Mouse (Mus musculus) neural tube, embryonic 12.5 days (tissue): Measurements from ENCODE around the gene Gas7. TPM values are rescaled to one million over a fixed set of nuclear protein-coding genes. Genes with fewer than 3 reads are reported as not detected.

ENCODE experiments used
- ATAC-seq: fragments of 200-750 bp; cut with Nextera tagmentation; 2 replicates; pipeline ENCODE4 v1.8.0; 2017; ENCODE audit warnings: low read depth, mild to moderate bottlenecking, moderate TSS enrichment, moderate library complexity; ENCODE audit not compliant: low FRiP score
- H3K27ac ChIP-seq: fragments of 300-500 bp; sonication (generic); 2 replicates; pipeline ENCODE4 v1.5.1; 2016
- H3K27me3 ChIP-seq: fragments of 300-500 bp; sonication (generic); replicated peaks from 2 replicates; pipeline ENCODE4 v1.6.1; 2016; ENCODE audit warnings: mild to moderate bottlenecking
- H3K36me3 ChIP-seq: fragments of 300-500 bp; sonication (generic); 2 replicates; pipeline ENCODE4 v1.6.1; 2016; ENCODE audit warnings: mild to moderate bottlenecking
- H3K4me1 ChIP-seq: fragments of 300-500 bp; sonication (generic); 2 replicates; pipeline ENCODE4 v1.6.1; 2016
- H3K4me2 ChIP-seq: fragments of 300-500 bp; sonication (generic); replicated peaks from 2 replicates; pipeline ENCODE4 v1.6.1; 2016; ENCODE audit warnings: mild to moderate bottlenecking
- H3K4me3 ChIP-seq: fragments of 300-500 bp; sonication (generic); 2 replicates; pipeline ENCODE4 v1.5.1; 2016
- H3K9ac ChIP-seq: fragments of 300-500 bp; sonication (generic); 2 replicates; pipeline ENCODE4 v1.6.1; 2016; ENCODE audit warnings: mild to moderate bottlenecking
- H3K9me3 ChIP-seq: fragments of 300-500 bp; sonication (generic); 2 replicates; pipeline ENCODE4 v1.6.1; 2016; ENCODE audit warnings: mild to moderate bottlenecking
- WGBS: fragments of 180-500 bp; shearing (Covaris S2); methylation state at CpG from one replicate; pipeline ENCODE4 v1.1.7; 2016; 5-methylcytosine and 5-hydroxymethylcytosine counted together
- polyA plus RNA-seq: library from polyadenylated mRNA; unstranded; fragments of >200 nt; fragmentation: Nextera tagmentation; extraction: Ambion mirVana; gene quantifications from 2 replicates; pipeline ENCODE4 v1.2.1, GENCODE M21; 2016

The Gas7 gene
- polyA plus RNA-seq, 1 experiment from 2014 or later: 4.5 TPM

DNA sequence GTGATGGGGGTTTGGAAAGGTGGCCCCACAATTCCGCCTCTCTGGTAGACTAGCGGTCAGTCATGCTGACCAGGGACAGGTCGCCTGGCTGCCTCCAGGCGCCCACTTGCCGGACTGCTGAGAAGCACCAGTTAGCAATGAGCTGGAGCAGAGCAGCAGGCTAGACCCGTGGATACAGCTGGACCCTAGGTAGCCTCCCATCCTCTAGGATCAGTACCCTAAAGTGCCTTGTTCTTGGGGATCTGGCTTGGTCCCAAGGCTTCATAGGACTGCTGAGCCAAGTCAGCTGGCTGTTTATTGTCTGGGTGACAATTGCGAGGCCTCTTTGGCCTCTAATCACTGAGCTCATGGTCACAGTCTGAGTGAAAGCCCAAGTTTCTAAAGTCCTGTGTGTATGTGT, 792 bp downstream of the Gas7 start:
- no peaks in the 10 kb centered on the region for H3K36me3 ChIP-seq
- H3K4me1 ChIP-seq: no peaks in the 10 kb centered on the region
- H3K4me3 ChIP-seq: peak overlapping the region; percentile 66
- WGBS: 10% methylated on average over 7 of the region's 7 CpGs
- H3K27me3 ChIP-seq: peaks cover 19% of the 10 kb centered on the region
- ATAC-seq: no peak
- no peak overlapping the region for H3K27ac ChIP-seq
- no peaks in the 10 kb centered on the region for H3K9me3 ChIP-seq
- H3K4me2 ChIP-seq: peak overlapping the region; percentile 99
- peak overlapping the region; percentile 68 for H3K9ac ChIP-seq

DNA sequence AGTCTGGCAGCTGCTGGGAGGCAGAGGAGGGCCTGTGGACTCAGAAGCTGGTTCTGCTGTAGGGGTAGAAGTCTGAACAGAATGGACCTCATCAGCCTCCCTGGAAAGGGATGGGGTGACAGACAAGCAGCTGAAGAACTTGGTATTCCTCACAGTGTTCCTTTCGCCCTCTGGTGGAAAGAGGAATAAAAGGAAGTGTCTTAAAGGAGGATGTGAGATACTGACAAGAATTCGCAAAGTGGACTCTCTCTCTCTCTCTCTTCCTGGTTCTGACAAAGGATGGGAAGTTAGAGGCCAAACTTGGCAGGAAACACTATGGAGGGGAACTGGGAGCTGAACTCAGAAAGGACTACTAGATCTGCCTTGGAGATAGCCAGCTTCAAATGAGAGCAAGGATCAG, 2.9 kb downstream of the Gas7 start:
- no peaks in the 10 kb centered on the region for H3K9me3 ChIP-seq
- no peak overlapping the region for H3K27ac ChIP-seq
- ATAC-seq: no peak
- no peak overlapping the region for H3K4me3 ChIP-seq
- peaks cover 16% of the 10 kb centered on the region for H3K27me3 ChIP-seq
- H3K4me1 ChIP-seq: no peaks in the 10 kb centered on the region
- no peaks in the 10 kb centered on the region for H3K36me3 ChIP-seq
- no peak overlapping the region for H3K9ac ChIP-seq
- WGBS: 34% methylated on average over 2 of the region's 2 CpGs
- no peak overlapping the region for H3K4me2 ChIP-seq

DNA sequence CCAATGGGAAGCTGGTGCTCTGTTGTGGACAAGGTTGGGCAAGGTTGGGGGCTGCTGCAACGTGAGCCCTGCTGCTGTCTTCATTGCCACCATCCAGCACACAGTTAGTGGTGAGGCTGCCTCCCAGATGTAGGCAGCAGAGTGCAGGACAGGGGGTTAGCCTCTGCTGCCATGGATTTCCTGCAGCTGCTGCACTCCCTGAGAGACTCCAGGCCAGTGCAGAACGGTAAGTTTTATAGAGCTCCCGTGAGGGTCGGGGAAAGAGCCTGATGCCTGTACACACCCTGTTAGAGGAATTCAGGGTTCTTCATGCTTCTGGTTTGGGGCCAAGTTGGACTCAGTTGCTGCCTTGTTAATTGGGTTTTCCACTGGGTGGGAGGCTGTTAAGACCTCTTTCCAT, 11.9 kb downstream of the Gas7 start:
- Histone ChIP-seq H3K36me3 (no peaks in the 10 kb centered on the region), H3K9ac (no peak overlapping the region), H3K4me1 (no peaks in the 10 kb centered on the region), H3K4me2 (no peak overlapping the region), H3K27ac (no peak overlapping the region), H3K4me3 (no peak overlapping the region), H3K27me3 (no peaks in the 10 kb centered on the region), H3K9me3 (no peaks in the 10 kb centered on the region)
- ATAC-seq: no peak
- WGBS: 59% methylated on average over 4 of the region's 4 CpGs

- H3K4me2 ChIP-seq: no peak overlapping the region
- ATAC-seq: no peak
- no peak overlapping the region for H3K4me3 ChIP-seq
- no peak overlapping the region for H3K9ac ChIP-seq
- no peaks in the 10 kb centered on the region for H3K27me3 ChIP-seq
- no peaks in the 10 kb centered on the region for H3K36me3 ChIP-seq
- 80% methylated on average over 7 of the region's 7 CpGs for WGBS
- H3K9me3 ChIP-seq: no peaks in the 10 kb centered on the region
- no peak overlapping the region for H3K27ac ChIP-seq
- no peaks in the 10 kb centered on the region for H3K4me1 ChIP-seq
These were observed 13.6 kb downstream of the Gas7 start for GRCm38 (mm10) chr11:67468846-67469245.

DNA sequence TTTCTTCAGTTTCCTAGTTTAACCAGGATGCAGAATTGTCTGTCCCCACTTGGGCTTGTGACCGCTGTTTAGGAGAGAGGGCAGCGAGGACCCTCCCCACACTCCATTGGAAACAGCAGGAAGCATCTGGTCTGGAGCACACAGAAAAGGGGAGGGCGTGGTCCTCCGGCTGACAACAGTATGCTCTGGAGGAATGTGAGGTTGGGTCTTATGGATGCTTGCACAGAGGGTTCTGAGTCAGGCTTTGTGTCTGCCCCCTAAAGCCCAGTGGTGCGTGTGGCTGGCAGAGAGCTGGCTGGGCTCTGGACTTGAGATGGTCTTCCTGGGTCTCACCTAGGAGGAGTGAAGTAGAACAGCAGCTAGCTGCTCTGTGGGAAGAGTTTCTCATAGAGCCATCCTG, 19.4 kb downstream of the Gas7 start:
- Histone ChIP-seq H3K4me2 (no peak overlapping the region), H3K27ac (no peak overlapping the region), H3K4me1 (no peaks in the 10 kb centered on the region), H3K4me3 (no peak overlapping the region), H3K36me3 (no peaks in the 10 kb centered on the region), H3K9ac (no peak overlapping the region), H3K27me3 (no peaks in the 10 kb centered on the region), H3K9me3 (no peaks in the 10 kb centered on the region)
- ATAC-seq: no peak
- WGBS: 57% methylated on average over 5 of the region's 5 CpGs

GRCm38 (mm10) chr11:67479534-67479933, 24.3 kb downstream of the Gas7 start:
- Histone ChIP-seq H3K27me3 (no peaks in the 10 kb centered on the region), H3K4me2 (no peak overlapping the region), H3K4me1 (no peaks in the 10 kb centered on the region), H3K27ac (no peak overlapping the region), H3K4me3 (no peak overlapping the region), H3K36me3 (no peaks in the 10 kb centered on the region), H3K9me3 (no peaks in the 10 kb centered on the region), H3K9ac (no peak overlapping the region)
- WGBS: 70% methylated on average over 4 of the region's 4 CpGs
- ATAC-seq: no peak

- no peaks in the 10 kb centered on the region for H3K9me3 ChIP-seq
- ATAC-seq: no peak
- WGBS: 87% methylated on average over 5 of the region's 5 CpGs
- no peaks in the 10 kb centered on the region for H3K27me3 ChIP-seq
- no peak overlapping the region for H3K4me2 ChIP-seq
- no peak overlapping the region for H3K4me3 ChIP-seq
- no peaks in the 10 kb centered on the region for H3K36me3 ChIP-seq
- no peak overlapping the region for H3K27ac ChIP-seq
- H3K4me1 ChIP-seq: no peaks in the 10 kb centered on the region
- no peak overlapping the region for H3K9ac ChIP-seq
These were observed 25.1 kb downstream of the Gas7 start for GRCm38 (mm10) chr11:67480204-67480956.

DNA sequence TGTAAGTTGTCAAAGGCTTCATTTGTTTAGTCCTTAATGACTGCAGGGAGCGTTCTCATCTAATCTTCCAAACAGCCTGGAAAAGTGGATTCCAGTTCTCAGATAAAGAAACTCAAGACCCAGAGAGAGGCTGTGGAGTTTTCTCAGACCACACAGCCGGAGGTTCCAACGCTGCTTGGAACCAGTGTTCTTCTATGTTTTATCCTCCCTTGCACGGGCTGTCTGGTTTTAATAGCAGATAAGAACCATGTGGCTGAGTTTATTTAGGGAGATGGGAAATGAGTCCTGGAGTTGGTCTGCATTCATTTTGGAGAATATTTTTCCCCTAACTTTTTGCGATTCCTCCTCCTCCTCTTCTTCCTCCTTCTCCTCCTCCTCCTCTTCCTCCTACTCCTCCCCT, 26.5 kb downstream of the Gas7 start:
- Histone ChIP-seq H3K9ac (no peak overlapping the region), H3K4me1 (no peaks in the 10 kb centered on the region), H3K27me3 (no peaks in the 10 kb centered on the region), H3K4me3 (no peak overlapping the region), H3K36me3 (no peaks in the 10 kb centered on the region), H3K27ac (no peak overlapping the region), H3K9me3 (no peaks in the 10 kb centered on the region), H3K4me2 (no peak overlapping the region)
- no peak for ATAC-seq
- 85% methylated on average over 5 of the region's 5 CpGs for WGBS

DNA sequence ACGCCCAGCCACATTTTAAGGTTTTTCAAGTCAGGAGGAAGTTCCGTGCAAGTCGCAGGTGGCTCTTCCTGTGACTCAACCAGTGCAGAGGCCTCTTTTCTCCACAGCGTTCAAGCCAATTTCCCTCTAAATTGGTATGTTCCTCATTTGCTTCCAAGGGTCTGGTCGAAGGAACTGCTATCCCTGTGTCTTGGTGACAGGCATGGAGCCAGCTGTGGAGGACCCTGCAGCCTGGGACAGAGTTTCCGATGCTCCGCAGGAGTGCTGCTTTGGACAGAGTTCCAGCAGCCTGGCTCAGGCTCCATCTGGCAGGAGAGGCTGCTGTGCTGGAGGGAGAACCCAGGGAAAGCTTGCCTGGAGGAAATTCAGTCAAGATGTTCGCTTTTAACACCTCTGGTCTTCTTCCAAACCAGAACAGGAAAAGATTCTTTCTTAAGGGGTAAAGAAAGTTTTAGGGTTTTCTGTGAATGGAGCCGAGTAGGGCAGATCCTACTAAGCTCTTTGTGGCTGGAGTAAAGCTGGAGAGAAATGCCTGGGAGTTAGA, 27.1 kb downstream of the Gas7 start:
- no peak for ATAC-seq
- 76% methylated on average over 9 of the region's 9 CpGs for WGBS

DNA sequence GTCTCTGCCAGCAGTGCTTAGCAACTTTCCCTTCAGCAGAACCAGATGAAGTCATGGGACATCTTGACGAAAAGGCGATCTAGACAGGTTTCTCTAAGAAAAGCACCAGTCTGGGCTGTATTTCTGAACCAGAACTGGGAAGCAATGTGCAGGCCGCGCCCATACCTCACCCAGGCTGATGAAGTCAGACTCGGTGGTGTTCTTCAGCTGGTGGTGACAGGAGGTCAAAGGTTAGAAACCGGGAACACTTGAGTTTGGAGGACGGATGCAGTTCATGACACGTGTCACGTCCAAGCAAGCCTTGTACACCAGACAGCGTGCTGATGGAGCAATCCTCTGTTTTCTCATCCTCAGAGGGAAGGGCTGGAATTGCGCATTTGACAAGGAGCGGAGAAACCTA, 32.9 kb downstream of the Gas7 start:
- Histone ChIP-seq H3K9ac (no peak overlapping the region), H3K9me3 (no peaks in the 10 kb centered on the region), H3K4me3 (no peak overlapping the region), H3K27ac (no peak overlapping the region), H3K27me3 (no peaks in the 10 kb centered on the region), H3K4me2 (no peak overlapping the region), H3K36me3 (no peaks in the 10 kb centered on the region), H3K4me1 (no peaks in the 10 kb centered on the region)
- no peak for ATAC-seq
- WGBS: 88% methylated on average over 12 of the region's 12 CpGs

More for the DNA sequence above, 27.1 kb downstream of the Gas7 start:
- no peaks in the 10 kb centered on the region for H3K27me3 ChIP-seq
- H3K4me2 ChIP-seq: no peak overlapping the region
- H3K27ac ChIP-seq: no peak overlapping the region
- H3K9me3 ChIP-seq: no peaks in the 10 kb centered on the region
- no peaks in the 10 kb centered on the region for H3K4me1 ChIP-seq
- H3K4me3 ChIP-seq: no peak overlapping the region
- no peak overlapping the region for H3K9ac ChIP-seq
- no peaks in the 10 kb centered on the region for H3K36me3 ChIP-seq

DNA sequence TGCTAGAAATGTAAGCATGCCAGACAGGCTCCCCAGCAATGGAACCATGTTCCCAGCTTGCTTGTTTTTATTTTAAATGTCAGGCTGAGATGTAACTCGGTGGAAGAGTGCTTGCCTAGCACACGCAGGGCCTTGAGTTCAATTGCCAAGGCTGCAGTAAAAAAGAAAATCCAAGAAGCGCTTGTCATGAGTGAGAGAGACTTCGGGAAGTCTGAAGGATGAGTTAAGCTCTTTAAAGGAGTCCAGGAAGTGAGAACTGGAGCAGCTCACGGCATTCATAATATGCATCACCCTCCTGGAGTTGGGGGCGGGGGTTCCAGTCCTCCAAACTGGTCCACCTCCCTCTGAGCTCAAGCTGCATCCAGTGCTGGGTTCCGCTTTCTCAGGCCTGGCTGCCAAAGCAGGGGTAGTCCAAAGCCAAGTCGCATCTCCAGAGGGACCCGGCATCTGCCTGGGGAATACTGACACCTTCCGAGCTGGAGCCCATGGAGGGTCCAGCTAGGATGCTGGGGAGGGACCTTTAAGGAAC, 34.5 kb downstream of the Gas7 start:
- 82% methylated on average over 10 of the region's 10 CpGs for WGBS

GRCm38 (mm10) chr11:67496796-67497195, 41.6 kb downstream of the Gas7 start:
- no peak for ATAC-seq
- no peak overlapping the region for H3K27ac ChIP-seq
- H3K9ac ChIP-seq: no peak overlapping the region
- no peaks in the 10 kb centered on the region for H3K27me3 ChIP-seq
- no peaks in the 10 kb centered on the region for H3K9me3 ChIP-seq
- no peak overlapping the region for H3K4me3 ChIP-seq
- 67% methylated on average over 1 of the region's 1 CpGs for WGBS
- H3K36me3 ChIP-seq: no peaks in the 10 kb centered on the region
- no peaks in the 10 kb centered on the region for H3K4me1 ChIP-seq
- no peak overlapping the region for H3K4me2 ChIP-seq

More for the DNA sequence above, 34.5 kb downstream of the Gas7 start:
- Histone ChIP-seq H3K4me1 (no peaks in the 10 kb centered on the region), H3K9ac (no peak overlapping the region), H3K36me3 (no peaks in the 10 kb centered on the region), H3K4me2 (no peak overlapping the region), H3K27me3 (no peaks in the 10 kb centered on the region), H3K9me3 (no peaks in the 10 kb centered on the region), H3K4me3 (no peak overlapping the region), H3K27ac (no peak overlapping the region)
- ATAC-seq: no peak

GRCm38 (mm10) chr11:67500115-67500514, 44.9 kb downstream of the Gas7 start:
- Histone ChIP-seq H3K4me1 (no peaks in the 10 kb centered on the region), H3K27ac (no peak overlapping the region), H3K36me3 (no peaks in the 10 kb centered on the region), H3K9ac (no peak overlapping the region), H3K9me3 (no peaks in the 10 kb centered on the region), H3K27me3 (no peaks in the 10 kb centered on the region), H3K4me2 (no peak overlapping the region), H3K4me3 (no peak overlapping the region)
- 97% methylated on average over 2 of the region's 2 CpGs for WGBS
- ATAC-seq: no peak
